Mouse (Mus musculus): ENCODE results near the gene Cfap65.
A peak's percentile ranks its signal among the peaks of the same experiment; 100 is the strongest.

The Cfap65 gene

GRCm38 (mm10) chr1:74882828-74883227, 52.6 kb downstream of the Cfap65 start:
- no peak for DNase-seq (ENCODE audit: low read depth, low spot score)

DNA sequence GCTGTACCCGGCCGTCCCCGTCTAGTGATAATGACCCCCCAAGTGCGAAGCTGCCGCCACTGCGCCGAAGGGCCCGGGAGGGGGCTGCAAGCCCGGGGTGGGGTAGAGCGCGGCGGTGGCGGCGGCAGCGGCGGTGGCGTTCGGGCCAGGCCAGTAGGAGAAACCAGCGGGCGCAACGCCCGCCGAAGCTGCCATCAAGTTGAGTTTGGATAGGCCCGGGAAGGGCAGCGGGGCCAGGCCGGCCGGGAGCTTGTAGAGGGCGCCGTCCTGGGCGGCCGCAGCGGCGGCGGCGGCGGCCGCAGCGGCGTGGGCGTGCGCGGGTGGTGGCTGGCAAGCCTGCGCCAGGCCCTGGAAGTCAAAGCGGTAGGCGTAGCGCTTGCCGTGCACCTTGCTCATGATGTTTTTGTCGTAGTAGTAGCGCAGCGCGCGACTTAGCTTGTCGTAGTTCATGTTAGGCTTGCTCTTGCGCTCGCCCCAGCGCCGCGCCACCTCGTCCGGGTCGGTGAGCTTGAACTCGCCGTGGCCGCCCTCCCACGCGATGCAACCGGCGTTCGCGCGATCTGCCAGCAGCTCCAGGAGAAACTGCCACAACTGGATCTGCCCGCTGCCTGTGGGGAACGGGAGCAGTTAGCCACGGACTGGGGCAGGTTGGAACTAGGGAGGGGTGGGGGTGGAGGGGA, 53.2 kb downstream of the Cfap65 start:
- DNase-seq (ENCODE audit: low read depth, low spot score): no peak

DNA sequence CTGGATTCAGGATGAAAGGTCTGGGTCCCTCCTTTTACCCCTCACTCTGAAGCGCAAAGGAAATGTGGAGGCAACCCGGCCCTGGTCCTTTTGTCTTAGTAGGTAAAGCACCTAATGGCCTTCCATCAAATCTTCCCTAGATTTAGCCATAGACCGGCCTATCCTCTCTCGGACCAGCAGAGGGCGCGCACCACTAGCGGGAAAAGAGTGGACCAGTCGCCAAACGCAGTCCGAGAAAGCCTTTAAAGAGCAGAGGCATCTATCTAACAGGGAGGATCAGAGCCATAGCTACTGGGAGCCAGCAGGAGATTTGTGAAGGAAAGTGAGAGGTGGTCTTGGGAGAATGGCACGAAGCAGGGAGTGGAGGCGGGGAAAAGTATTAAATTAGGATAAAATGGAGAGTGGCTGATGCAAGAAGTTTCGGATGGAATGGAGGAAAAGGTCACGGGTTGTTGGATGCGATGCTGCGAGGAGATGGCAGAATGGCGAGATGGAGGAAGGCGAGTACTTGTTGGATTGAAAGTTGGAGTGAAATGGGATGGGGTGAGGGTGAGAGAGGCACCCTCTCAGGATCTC, 54.5 kb downstream of the Cfap65 start:
- DNase-seq (ENCODE audit: low read depth, low spot score): peak; percentile 80

GRCm38 (mm10) chr1:74877199-74877598, 58.2 kb downstream of the Cfap65 start:
- no peak for DNase-seq (ENCODE audit: low read depth, low spot score)

DNA sequence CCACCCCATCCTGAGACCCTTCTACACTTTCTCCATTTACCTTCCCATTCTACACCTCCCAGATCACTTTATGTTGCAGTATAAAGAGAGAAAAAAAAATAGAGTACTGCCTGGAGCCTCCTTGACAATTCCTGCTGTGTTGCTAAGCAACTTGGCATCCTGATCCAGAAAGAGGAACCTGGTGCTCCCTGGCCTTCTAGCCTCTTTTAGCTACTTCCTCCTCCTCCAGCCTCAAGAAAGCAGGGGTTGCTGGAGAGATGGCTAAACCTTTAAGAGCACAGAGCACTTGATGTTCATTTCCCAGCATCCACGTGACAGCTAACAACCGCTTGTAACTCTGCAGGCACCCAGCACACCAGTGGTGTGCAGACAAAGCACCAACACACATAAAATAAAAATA, 63.2 kb downstream of the Cfap65 start:
- no peak for DNase-seq (ENCODE audit: low read depth, low spot score)

DNA sequence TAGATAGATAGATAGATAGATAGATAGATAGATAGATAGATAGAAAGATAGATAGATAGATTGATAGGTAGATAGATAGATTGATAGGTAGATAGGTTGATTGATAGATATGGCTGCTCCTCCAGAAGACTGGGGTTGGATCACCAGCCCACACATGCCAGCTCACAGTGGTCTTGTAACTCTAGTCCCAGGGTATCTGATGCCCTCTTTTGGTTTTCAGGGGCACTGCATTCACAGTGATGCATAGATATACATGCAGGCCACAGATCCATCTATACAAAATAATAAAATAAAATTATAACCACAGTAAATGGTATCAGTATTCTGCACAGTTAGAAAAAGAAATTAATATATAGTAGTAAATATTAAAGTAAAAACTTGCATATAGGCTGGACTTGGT, 73.6 kb downstream of the Cfap65 start:
- no peak for DNase-seq (ENCODE audit: low read depth, low spot score)

- no peak for DNase-seq (ENCODE audit: low read depth, low spot score)
Measured at GRCm38 (mm10) chr1:74859223-74859984, 76.0 kb downstream of the Cfap65 start.

DNA sequence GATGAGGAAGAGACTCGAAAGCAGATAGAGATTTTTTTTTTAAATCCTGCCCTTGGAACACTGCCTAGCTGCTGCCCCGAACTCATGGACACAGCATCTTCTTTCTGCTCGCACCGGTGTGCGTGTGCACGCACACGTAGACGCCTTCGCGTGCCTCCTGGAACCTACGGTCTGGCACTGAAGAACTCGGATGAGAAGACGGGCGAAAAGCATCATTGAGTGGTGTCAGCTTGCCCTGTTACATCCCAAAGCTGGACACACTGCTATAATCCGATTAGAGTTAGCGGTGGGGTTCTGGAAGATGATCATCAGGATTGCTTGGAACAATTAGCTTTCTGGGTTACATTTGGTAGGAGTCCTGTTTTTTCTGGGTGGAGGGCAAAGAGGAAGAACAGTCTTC, 76.6 kb downstream of the Cfap65 start:
- no peak for DNase-seq (ENCODE audit: low read depth, low spot score)

DNA sequence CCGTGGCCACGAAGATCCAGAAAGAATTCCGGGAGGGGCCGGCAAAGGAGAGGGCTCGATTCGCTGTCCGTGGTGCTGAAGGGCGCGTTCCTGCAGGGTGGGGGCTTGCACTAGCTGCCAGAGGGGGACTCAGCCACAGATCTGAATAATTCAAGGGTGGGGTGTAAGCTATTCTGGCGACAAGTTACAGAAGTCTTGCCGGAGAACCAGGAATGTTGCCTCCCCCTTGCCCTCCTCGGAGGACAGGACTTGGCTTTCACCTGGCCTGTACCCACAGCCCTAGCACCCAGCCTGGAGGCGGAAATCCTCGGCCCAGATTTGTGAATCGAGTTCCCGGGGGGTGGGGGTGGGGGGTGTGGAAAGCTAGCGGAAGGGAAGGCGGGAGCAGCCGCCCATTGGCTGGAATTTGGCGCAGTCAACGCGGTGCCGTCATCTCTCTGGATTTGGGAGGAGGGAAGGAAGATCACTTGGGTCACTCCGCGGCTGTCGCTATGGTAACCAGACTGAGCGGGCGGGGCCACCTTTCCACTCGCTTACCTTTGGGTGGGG, 77.2 kb downstream of the Cfap65 start:
- no peak for DNase-seq (ENCODE audit: low read depth, low spot score)

DNA sequence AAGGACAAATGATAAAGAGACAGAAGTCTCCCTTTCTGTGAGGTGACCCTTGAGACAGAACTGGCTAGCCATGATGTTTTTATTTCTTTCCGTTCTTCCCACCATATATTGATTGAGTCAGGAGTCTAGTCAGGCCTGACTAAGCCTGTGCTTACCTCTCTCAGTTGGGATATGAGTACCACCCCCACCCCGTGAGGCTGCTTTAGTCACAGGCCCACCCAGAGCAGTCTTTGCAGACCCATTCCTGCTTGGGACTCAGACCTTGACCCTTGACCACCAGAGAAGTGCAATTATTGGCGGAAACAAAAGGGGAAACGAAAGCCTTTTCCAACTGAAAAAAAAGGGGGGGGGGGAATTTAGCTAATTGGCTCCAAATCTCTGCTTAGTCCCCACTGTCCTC, 77.7 kb downstream of the Cfap65 start:
- DNase-seq (ENCODE audit: low read depth, low spot score): no peak

DNA sequence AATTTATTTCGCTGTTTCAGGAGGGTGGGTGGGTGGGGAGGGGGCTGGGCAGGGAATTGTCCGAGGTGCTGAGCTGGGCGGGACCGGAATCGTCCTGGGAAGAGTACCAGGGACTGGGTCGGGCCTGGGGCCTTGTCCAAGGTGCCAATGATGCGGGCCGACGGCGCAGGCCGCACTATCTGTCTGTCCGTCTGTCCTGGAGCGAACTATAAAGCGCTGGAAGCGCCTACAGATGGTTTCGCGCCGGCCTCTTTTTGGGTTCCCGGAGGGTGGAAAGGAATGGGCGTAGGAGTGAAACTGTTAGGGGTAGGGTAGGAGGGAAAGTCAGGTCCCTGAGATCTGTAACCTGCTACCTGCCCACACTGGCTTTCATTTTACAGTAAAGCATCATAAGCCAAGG, 78.2 kb downstream of the Cfap65 start:
- DNase-seq (ENCODE audit: low read depth, low spot score): no peak

- no peak for DNase-seq (ENCODE audit: low read depth, low spot score)
Measured at GRCm38 (mm10) chr1:74856791-74857190, 78.6 kb downstream of the Cfap65 start.

- no peak for DNase-seq (ENCODE audit: low read depth, low spot score)
Measured at GRCm38 (mm10) chr1:74856439-74856720, 79.0 kb downstream of the Cfap65 start.

DNA sequence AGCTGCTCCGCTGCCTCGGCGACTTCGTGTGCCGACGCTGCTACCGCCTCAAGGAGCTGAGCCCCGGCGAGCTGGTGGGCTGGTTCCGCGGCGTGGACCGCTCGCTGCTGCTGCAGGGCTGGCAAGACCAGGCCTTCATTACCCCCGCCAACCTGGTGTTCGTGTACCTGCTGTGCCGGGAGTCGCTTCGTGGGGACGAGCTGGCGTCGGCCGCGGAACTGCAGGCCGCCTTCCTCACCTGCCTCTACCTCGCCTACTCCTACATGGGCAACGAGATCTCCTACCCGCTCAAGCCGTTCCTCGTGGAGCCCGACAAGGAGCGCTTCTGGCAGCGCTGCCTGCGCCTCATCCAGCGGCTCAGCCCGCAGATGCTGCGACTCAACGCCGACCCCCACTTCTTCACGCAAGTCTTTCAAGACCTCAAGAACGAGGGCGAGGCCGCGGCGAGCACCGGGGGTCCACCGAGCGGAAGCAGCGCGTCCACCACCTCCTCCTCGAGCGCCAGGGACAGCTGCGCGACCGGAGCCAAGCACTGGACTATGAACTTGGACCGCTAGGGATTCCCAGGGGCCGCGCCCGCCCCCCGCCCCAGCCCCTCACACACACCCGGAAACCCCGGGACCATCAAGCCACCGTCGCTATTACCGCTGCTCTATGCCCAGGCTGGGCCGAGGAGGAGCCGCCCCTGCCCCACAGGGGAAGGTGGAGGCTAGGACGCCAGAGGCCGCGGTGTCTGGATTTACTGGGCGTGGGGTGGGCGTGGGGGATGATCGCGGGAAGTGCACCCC, 79.6 kb downstream of the Cfap65 start:
- DNase-seq (ENCODE audit: low read depth, low spot score): no peak

DNA sequence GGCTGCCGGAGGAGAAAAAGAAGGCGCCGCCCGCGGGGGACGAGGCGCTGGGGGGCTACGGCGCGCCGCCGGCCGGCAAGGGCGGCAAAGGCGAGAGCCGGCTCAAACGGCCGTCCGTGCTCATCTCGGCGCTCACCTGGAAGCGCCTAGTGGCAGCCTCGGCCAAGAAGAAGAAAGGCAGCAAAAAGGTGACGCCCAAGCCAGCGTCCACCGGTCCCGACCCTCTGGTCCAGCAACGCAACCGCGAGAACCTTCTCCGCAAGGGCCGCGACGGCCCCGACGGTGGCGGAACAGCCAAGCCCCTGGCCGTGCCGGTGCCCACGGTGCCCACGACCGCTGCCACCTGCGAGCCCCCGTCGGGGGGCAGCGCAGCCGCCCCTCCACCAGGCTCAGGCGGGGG, 80.2 kb downstream of the Cfap65 start:
- DNase-seq (ENCODE audit: low read depth, low spot score): no peak

GRCm38 (mm10) chr1:74854306-74855056, 80.9 kb downstream of the Cfap65 start, which contains the start of gene Cdk5r2:
Cdk5r2 (plus strand) TSS chr1:74854934.
- DNase-seq (ENCODE audit: low read depth, low spot score): no peak
